Mouse (Mus musculus) spleen, postnatal 4 days (tissue): ENCODE measurements at regions not wholly inside any gene's neighbourhood (a gene's known extent, or its start where the extent isn't known, plus 50 kb on each side); places are given as distances from the start of the nearest gene placed in this dataset.
"Not testable (repeated sequence)": the region's sequence is repeated elsewhere in the genome, so short reads cannot be mapped to it uniquely, and the experiment has no call there.

ENCODE experiments used
- DNase-seq, 2 experiments: peaks; one replicate each; pipeline ENCODE4 v3.0.0; 2022; ENCODE audit warnings: low spot score in 2 of 2

- DNase-seq = no peak
Measured at GRCm38 (mm10) chr5:133937967-133938918, 161.3 kb upstream of the Castor2 start.

DNA sequence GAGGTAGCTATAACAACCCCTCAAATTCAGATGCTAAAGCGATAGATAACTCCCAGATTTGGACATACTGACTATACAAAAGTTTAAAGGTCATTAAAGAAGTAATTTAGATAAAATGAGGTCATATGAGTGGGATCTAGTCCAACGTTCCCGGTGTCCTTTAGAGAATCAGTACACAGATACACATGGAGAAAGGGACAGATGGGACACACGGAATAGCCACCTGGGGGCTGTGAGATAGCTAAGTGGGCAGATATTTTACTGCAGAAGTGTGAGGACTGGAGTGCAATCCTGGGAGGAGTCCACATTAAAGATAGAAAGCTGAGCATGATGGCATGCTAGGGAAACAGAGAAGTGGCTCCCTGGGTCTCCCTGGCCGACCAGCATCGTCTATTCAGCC is 164.1 kb upstream of the Castor2 start:
- no peak for DNase-seq

GRCm38 (mm10) chr5:133935006-133935405 is 164.5 kb upstream of the Castor2 start:
- DNase-seq = no peak

GRCm38 (mm10) chr5:133930101-133930500 is 169.4 kb upstream of the Castor2 start:
- no peak for DNase-seq

DNA sequence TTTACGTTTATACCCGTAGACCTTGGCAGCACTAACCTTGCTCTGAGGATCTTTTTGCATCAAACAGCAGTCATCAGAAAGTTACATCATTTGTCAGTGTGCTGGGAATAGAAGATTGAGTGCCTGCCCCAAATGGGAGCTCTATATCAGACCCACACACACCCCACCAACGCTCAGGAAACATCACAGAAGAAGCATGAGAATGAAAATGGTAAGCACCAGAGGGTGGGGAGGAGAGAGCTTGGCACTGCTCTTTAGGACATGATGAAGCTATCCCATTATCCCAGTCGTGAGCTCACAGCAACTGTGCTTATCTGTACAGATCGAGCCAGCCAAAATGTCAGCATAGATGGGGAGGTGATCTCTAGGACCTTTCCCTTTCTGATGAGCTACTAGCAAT is 172.5 kb upstream of the Castor2 start:
- DNase-seq = no peak

GRCm38 (mm10) chr5:133925184-133925900 is 174.2 kb upstream of the Castor2 start:
- no peak for DNase-seq

GRCm38 (mm10) chr5:133922181-133922580 is 177.3 kb upstream of the Castor2 start:
- DNase-seq = no peak

GRCm38 (mm10) chr5:133915734-133916550 is 183.6 kb upstream of the Castor2 start:
- DNase-seq = no peak

DNA sequence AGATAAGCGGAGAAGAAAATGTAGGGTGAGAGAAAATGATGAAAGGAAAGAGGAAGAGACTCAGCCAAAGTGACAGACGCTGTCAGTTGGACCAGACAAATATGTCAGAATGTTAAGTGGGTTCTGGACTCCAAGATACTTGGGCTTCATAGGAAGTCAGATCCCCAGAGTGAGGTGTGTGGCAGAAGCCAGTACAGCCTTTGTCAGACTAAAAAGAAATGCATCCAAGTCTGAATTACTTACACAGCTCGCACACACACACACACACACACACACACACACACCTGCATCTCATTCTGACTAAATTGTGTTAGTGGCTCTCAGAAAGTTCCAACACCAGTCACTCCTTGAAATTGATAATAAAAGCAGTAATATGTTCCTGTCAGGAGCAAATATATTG is 192.1 kb upstream of the Castor2 start:
- no peak for DNase-seq

- DNase-seq = no peak
Measured at GRCm38 (mm10) chr5:133898025-133898598, 201.4 kb upstream of the Castor2 start.

DNA sequence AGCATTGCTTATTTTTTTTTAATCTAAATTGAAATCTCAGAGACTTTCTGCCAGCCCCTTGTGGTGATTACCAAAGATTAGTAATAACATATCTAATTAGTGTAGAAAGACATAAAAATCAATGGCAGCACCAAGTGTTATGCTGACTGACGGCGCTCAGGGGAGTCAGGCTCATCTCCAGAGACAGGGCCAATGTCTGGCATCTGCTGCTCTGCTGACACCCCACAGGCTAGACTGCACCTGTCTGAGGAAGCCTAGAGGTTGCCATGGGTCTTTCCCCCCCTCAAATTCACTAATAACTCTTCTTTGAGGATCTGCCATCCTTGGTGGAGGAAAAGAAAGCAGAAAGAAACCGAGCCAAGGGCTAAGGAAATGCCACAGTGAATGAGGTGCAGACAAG is 208.8 kb upstream of the Castor2 start:
- DNase-seq = no peak

DNA sequence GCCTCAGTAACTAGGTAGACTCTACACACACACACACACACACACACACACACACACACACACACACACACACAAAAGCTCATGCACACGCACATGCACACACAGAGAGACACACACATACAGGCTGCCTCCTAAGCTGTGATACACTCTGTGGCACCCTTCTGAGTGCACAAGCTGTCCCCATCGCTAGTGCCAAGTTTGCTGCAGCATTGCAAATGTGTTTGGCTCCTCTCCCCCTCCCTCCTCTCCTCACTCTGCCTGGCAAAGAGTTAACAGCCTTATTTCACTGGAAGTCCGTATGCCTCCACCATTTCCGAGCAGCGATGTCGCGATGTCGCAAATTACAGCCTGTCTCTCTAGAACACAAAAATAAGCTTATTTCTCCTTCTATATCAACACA is 209.7 kb upstream of the Castor2 start:
- no peak for DNase-seq

DNA sequence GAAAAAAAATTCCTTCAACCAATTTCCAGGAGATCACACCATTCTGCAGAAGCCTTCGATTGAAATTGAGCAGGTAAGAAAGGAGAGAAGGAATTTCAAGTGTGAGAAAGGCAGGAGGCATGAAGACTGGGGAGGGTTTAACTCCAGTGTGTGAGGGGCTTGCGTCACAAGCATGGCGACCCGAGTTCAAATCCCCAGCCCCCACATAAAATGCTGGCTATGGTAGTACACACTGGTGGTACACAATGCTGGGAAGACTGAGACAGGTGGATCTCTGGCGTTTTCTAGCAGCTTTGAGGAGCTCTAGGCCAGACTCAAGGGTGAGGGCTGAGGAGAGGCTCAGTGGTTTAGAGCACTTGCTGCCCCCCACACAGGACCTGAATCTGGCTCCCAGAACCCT is 214.0 kb upstream of the Castor2 start:
- no peak for DNase-seq

DNA sequence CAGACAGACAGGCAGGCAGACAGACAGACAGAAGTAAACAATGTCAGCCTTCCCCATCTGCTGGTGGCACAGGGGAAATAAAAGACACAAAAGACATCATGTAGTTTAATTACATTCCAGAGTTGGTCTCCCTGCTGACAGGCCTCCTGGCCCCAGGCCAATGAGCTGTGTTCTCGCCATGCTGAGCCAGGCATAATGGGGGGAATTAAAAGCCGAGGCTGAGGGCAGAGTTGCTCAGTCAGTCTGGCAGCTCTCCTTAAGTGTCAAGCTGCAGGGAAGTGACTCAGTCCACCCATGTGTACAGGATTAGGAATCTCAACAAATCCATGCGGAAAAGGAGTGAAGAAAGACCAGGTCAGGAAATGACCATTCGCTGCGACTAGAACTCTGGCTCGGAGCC is 214.5 kb upstream of the Castor2 start:
- no peak for DNase-seq

- DNase-seq = no peak
Measured at GRCm38 (mm10) chr5:133884593-133884992, 214.9 kb upstream of the Castor2 start.

DNA sequence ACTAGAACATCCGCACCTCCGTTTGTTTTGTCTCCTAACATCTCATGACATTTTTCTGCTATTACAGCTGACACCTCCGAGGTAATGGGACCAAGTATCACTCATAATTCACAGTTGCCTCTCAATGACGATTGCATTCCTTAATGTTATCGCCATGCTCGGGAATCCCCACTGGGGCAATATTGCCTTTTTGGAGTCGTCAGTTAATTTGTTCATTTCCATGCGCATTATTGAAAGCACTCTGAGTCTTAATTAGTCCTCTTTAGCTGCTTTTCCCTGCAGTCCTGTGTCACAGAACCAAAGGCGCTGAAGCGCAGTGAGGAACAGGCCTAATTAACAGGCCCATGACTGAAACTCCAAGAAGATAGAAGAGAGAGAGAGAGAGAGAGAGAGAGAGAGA is 255.0 kb upstream of the Castor2 start:
- no peak for DNase-seq

- not testable (repeated sequence) for DNase-seq
Measured at GRCm38 (mm10) chr5:133842059-133842706, 257.3 kb upstream of the Castor2 start.

DNA sequence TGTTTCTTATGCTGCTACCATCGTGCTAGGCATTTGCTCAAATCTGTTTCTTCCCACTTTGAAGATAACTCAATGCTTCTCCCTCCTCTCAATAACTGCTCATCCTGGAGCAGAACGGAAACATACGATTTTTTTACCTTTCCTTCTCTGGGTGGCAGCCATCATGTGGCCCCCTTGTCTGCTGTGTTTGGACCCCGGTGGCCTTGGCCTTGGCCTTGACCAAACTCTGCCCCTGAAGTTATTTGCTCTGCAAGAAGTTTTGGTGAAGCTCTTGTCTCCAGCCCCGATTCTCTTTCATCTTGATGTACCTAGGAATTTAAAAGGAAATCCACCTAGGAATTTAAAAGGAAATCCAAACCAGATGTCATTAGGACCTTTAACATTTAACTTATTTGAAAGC is 261.2 kb upstream of the Castor2 start:
- no peak for DNase-seq

- no peak for DNase-seq
Measured at GRCm38 (mm10) chr5:133833217-133833616, 266.3 kb upstream of the Castor2 start.

DNA sequence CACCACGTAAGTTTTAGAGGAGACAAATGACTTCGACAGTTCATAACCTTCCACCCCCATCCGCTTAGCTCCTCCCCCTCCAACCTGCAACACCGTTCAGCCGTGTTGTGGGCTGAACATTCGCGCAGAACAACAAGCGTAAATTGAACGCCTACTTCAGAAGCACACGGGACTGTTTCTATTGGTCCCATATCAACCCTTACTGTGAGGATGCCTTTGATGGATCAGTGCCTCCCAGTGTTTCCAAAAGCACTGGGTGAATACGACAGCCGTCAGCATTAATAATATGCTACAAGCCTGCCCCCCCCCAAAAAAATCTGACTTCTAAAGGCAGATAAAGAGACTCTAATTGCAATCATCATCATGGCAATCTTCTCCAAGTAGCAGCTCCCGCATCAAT is 271.3 kb upstream of the Castor2 start:
- no peak for DNase-seq

- no peak for DNase-seq
Measured at GRCm38 (mm10) chr5:133823871-133824270, 275.6 kb upstream of the Castor2 start.
